Mouse (Mus musculus) ES-CJ7 (cell line): ENCODE data around the gene Poc1a.

ENCODE experiments used
- DNase-seq: peaks from one replicate; pipeline ENCODE4 v3.0.0; 2011; ENCODE audit warnings: low read depth, low spot score

Gene Poc1a

DNA sequence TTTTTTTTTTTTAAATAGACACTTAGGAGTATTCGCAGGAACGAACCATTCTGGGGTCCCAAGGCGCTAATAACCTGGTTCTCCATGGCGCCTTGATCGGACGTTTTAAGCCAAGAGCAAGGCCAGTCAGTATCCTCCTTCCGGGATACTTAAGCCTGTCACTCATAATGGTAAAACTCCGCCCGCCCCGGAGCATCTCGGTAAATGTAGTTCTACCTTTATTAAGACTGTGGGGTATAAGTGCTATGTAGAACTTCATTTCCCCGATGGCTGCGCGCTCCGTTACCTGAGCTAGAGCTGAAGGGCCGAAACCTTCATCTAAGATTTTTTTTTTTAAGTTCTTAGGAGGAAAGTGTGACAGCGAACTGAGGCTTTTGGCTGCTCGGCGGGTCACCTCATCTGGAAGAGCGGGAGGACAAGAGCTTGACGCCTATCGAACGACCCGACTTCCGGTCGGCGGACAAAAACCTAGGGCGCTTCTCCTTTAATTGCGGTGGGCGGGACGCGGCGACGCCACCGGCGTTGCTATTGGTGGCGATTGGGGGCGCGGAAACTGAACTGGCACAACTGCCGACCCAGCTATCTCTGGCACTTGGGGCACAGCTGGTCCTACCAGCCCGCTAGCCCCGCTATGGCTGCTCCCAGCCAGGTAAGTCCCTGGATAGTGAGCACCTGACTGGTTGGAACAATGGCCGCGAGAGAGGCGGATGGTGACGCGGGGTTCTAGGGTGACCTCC is at the start of gene Poc1a:
TSS of gene Poc1a (plus strand) at position 254 of the 737 bp plus-strand sequence.
- DNase-seq: peak; percentile 92

GRCm38 (mm10) chr9:106231220-106231619 is 49.6 kb upstream of the Poc1a start:
- DNase-seq: no peak

DNA sequence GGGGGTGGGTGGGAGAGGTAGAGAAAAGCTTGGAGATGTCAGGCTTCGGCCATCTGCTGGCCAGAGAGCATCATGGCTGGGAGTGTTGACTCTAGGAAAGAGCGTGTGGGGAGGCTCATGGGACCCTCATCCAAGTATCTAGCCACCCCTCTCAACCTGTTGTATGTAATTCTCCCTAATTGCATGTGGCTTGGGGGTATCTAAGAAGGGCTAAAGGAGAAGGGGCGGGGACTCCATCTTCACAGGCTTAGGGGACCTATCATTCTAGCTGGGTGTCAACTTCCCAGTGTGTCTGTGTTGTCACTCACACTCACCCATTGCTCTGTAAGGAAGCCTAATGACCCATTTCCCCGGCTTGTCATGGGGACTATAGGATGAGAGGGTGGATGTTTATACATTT is 49.0 kb upstream of the Poc1a start:
- no peak for DNase-seq

DNA sequence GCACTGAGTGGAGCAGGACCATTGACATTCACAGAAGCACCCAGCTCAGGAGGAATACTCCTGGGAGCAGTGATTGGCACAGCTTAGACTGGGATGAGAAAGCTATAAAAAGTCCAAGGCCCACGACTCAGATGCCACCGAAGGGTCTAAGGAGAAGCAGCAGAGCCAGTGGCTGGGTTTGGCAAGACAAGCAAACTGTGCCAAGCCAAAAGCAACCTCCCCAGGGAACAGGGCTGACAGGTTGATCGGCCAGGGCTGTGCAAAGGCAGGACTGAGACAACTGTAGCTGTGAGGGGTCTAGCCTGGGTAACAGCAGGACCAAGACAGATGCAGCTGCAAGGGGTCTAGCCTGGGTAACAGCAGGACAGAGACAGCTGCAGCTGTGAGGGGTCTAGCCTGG is 47.9 kb upstream of the Poc1a start:
- DNase-seq: no peak

DNA sequence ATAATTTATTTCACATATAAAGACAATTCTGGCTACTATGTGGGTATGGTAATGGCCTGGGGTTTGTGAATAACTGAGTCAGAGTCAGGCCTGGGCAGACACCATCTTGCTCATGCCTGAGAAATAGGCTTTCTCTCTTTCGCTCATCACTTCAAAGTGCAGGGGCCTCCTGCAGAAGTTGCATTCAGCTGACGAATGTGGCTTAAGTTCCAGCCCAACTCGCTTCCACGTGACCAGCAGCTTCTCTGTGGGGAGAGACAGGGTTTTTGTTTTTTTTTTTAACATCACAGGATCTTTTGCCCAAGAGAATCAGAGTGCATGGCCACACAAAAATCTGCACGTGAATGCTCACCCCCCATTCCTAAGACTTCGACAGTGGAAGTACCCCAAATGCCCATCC is 46.9 kb upstream of the Poc1a start:
- no peak for DNase-seq

DNA sequence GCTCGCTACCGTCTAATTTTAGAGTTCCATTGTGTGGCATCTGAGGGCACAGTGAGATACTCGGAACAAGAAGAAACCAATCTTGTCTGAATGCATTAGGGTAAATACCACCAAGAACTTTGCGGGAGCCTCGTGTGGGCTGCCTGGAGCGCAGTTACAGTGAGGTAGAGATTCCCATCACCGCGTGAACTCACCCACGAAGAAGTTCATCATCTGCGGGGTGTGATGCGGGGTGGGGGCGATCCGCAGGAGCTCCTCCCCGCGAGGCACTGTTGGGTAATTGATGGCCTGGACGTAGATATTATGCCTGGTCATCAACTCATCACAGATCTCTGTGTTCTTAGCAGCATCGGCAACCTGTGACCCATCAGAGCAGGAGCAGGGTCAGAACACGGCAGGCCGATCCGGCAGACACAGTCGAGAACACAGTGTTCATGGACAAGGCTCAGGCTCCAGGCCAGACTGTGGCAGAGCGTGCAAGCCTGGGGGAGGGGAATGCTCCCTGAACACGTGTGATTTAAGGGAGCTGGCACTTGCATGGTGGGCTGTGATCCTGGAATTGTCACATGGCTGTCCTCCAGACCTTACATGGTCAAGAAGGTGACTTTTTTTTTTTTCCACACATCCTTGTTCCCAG is 45.5 kb upstream of the Poc1a start:
- no peak for DNase-seq

GRCm38 (mm10) chr9:106236156-106236817 is 44.6 kb upstream of the Poc1a start:
- DNase-seq: no peak

- no peak for DNase-seq
Measured at GRCm38 (mm10) chr9:106236818-106237211, 44.0 kb upstream of the Poc1a start.

GRCm38 (mm10) chr9:106237401-106237800 is 43.5 kb upstream of the Poc1a start:
- DNase-seq: no peak

DNA sequence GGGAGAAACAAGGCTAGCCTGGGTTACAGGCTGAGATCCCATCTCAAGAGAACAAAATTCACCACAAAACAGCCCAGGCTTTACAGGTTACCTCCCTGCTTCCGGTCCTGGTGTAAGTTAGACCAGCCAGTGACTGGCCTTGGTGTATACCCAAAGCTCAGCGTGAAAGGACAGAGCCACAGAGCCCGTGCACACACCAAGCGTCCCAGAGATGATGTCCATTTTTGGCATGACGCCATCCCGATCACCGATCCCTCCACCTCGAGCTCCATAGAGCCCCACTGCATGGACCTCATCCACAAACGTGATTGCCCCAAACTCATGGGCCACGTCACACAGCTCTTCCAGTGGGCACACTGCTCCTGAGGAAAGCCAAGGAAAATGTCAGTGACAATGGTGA is 43.0 kb upstream of the Poc1a start:
- DNase-seq: no peak

DNA sequence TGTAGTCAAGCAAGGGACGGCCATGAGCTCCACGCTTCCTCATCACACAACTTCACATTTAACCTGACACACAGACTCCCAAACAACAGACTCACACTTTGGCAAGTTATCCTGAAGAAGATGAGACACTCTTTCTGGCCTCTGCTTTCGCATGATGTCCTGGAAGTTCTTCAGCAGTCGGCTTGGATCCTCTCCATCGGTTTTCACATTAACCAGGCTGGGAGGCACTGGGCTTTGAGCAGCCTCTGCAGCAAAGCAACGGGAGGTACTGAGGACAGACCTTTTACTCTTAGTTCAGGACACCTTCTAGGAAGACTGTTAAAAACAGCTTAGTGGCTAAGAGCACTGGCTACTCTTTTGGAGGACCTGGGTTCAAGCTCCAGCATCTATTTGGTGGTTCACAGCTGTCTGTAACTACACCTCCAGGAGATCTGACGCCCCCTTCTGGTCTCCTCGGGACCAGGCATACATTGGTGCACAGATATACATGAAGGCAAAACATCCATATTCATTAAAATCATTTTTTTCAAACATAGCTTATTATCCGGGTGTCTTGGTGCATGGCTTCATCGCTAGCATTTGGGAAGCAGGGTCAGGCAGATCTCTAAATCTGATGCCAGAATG is 39.2 kb upstream of the Poc1a start:
- DNase-seq: no peak

GRCm38 (mm10) chr9:106242813-106243488 is 37.9 kb upstream of the Poc1a start:
- no peak for DNase-seq

DNA sequence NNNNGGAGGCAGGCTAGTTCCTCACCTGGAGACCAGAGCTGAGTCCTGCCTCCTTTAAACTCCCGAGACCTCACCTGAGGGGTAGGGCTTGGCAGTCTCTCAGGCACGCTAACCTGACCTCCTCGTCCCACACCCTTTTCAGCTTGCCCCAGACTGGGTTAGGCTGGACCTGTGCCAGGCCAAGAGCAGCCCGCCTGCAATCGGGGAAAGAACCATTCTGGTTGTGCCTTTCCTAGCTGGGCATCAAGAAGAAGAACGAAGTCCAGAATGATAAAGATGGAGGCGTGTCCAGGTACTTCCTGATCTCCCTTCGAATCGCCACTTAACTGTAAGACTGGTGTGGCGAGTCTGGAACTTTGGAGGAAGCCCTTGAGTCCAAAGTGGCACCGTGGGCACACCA is 31.3 kb upstream of the Poc1a start:
- DNase-seq: no peak

DNA sequence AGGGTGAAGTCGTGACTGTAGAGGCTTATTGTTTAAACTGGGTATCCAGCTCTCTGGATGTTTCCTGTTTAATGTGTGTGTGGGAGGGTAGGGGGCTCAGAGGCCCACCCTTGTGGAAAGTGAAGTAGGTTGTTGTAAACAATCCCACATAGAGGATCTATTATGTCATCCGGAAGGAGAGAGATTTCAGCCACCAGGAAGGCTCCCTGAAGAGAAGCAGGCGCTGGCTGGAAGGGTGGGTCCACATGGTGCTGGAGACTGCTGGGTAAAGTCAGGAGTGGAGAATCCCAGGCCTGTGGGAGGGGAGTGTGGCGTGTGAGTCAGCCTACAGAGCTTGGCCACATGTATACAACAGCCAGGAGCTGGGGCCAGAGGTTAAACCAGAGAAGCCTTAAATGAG is 30.6 kb upstream of the Poc1a start:
- DNase-seq: no peak

DNA sequence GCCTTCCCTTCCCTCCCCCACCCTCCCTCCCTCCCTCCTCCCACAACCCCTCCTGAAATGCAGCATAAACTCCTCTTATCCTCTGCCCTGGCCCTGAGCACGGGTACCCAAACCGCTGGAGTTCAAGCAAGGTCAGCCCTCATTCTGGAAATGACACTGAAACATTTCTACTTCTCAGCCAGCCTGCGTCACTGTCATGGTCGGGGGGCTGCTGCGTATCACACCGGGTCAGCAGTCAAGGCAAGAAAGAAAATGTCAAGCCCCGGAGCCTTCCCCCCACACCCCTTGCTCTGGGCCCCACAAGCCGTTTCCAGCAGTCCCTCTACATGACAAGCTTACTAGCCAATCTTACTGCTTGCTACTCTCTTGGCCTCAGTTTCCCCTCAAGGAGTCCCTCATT is 29.8 kb upstream of the Poc1a start:
- DNase-seq: no peak

DNA sequence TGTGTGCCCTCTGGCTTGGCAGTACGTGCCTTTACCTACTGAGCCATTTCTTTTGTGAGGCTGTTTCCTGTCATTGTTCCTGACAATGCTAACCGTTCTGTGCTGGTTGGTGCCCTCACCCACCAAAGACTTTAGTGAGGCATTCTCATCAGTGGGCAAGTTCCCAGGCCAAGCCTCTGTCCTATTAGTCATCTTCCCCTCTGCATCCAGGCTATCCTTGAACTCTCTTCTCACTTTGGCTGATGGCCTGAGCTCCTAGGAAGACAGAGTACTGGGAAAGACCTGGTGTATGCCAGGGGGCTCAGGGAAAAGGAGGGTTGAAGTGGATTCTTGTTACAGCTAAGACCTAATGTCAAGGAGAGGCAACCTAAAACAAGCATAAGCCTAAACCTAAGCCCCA is 26.9 kb upstream of the Poc1a start:
- no peak for DNase-seq

DNA sequence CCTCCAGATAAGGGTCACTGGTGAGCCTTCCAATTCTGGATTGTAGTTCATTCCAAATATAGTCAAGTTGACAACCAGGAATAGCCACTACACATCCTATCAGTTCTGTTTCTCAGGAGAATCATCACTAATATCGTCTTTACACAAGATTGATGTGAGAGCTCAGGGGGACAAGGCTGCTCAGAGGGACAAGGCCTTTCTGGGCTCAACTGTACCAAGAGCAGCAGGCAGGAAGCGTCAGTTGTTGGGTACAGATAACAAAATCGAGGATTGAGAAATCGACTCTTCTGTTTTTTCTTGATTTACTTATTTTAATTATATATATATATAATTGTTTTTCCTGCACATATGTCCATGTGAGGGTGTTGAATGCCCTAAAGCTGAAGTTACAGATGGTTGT is 22.4 kb upstream of the Poc1a start:
- DNase-seq: no peak

GRCm38 (mm10) chr9:106258990-106259389 is 21.9 kb upstream of the Poc1a start:
- DNase-seq: no peak

DNA sequence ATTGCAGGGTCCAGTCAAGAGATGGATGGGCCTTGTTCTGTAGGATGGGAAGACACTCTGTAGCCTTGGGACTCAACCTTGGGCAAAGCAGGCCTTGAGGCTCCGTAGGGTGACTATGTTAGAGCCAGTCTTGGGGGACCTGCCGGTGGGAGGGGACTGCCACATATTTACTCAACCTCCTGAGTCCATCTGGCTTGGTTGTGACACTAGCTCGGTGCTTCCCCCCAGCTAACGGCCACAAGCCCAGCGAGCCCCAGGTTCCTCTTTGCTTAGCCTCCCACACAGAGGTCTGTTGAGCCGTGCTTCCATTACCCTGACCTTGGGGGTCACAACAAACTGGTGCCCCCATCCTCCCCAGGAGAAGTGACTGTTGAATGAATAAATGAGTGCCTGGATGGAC is 19.8 kb upstream of the Poc1a start:
- no peak for DNase-seq

GRCm38 (mm10) chr9:106261491-106261890 is 19.4 kb upstream of the Poc1a start:
- DNase-seq: no peak

- no peak for DNase-seq
Measured at GRCm38 (mm10) chr9:106262075-106262474, 18.8 kb upstream of the Poc1a start.

GRCm38 (mm10) chr9:106263381-106263924 is 17.4 kb upstream of the Poc1a start:
- no peak for DNase-seq
